Mouse (Mus musculus): ENCODE data around the gene Gm20388. TPM values are rescaled to one million over a fixed set of nuclear protein-coding genes. Genes with fewer than 3 reads are reported as not detected.

Gm20388 gene
- polyA plus RNA-seq, 1 experiment from 2014 or later = not detected

DNA sequence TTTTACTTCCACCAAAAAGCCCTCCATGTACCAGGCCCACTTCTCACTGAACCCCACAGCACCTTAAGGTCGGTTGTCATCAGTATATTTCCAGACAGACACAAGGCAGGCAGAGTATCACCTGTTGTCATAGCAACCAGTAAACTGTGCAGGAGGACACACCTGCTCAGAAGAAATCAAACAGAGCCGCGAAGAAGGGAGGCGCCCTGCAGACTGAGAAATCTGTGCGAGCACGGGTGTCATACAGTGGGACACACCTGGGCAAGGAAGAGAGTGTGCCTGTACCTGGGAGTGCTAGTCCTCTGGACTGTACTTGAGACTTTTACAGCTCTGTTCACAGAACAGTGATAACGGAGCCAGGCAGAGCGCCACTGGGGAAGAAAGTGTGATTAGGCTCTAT, 3798.1 kb downstream of the Gm20388 start:
- no peaks in the 10 kb centered on the region for H3K36me3 ChIP-seq (ENCODE audit: control insufficient read depth, insufficient read depth)

GRCm38 (mm10) chr8:123710335-123710734, 3799.7 kb downstream of the Gm20388 start:
- ATAC-seq = no peak
- no peak for TF ChIP-seq CTCF (IDR thresholded peaks at IDR 0.05; ENCODE audit: low read depth)
- 84% methylated on average over 5 of the region's 5 CpGs for WGBS
- Histone ChIP-seq H3K4me2 (replicated peaks; ENCODE audit: low read depth) (no peak overlapping the region), H3K27me3 (replicated peaks; ENCODE audit: control insufficient read depth, insufficient read depth, low read length) (no peaks in the 10 kb centered on the region), H3K9ac (ENCODE audit: low read depth, low read length) (no peak overlapping the region), H3K9me3 (ENCODE audit: control insufficient read depth) (no peaks in the 10 kb centered on the region), H3K4me3 (ENCODE audit: low read depth, low read length) (no peak overlapping the region), H3K36me3 (ENCODE audit: control insufficient read depth, insufficient read depth) (no peaks in the 10 kb centered on the region), H3K27ac (ENCODE audit: low read depth, low read length) (no peak overlapping the region), H3K4me1 (replicated peaks; ENCODE audit: control insufficient read depth, insufficient read depth, low read length) (peaks cover 10% of the 10 kb centered on the region)

More for the DNA sequence above, 3798.1 kb downstream of the Gm20388 start:
- Histone ChIP-seq H3K9ac (ENCODE audit: low read depth, low read length) (no peak overlapping the region), H3K4me1 (replicated peaks; ENCODE audit: control insufficient read depth, insufficient read depth, low read length) (peaks cover 10% of the 10 kb centered on the region), H3K27me3 (replicated peaks; ENCODE audit: control insufficient read depth, insufficient read depth, low read length) (no peaks in the 10 kb centered on the region), H3K9me3 (ENCODE audit: control insufficient read depth) (no peaks in the 10 kb centered on the region), H3K4me2 (replicated peaks; ENCODE audit: low read depth) (no peak overlapping the region), H3K27ac (ENCODE audit: low read depth, low read length) (peak overlapping the region; percentile 22), H3K4me3 (ENCODE audit: low read depth, low read length) (no peak overlapping the region)
- WGBS = 29% methylated on average over 8 of the region's 8 CpGs
- TF ChIP-seq CTCF (IDR thresholded peaks at IDR 0.05; ENCODE audit: low read depth) = peak; percentile 29
- ATAC-seq = peak; percentile 98

GRCm38 (mm10) chr8:123714451-123714850, 3803.8 kb downstream of the Gm20388 start:
- WGBS = 84% methylated on average over 5 of the region's 5 CpGs
- H3K27ac ChIP-seq (ENCODE audit: low read depth, low read length) = no peak overlapping the region
- no peak overlapping the region for H3K4me2 ChIP-seq (replicated peaks; ENCODE audit: low read depth)
- H3K36me3 ChIP-seq (ENCODE audit: control insufficient read depth, insufficient read depth) = no peaks in the 10 kb centered on the region
- no peak overlapping the region for H3K4me3 ChIP-seq (ENCODE audit: low read depth, low read length)
- H3K4me1 ChIP-seq (replicated peaks; ENCODE audit: control insufficient read depth, insufficient read depth, low read length) = peaks cover 11% of the 10 kb centered on the region
- H3K9ac ChIP-seq (ENCODE audit: low read depth, low read length) = no peak overlapping the region
- H3K9me3 ChIP-seq (ENCODE audit: control insufficient read depth) = no peaks in the 10 kb centered on the region
- no peak for ATAC-seq
- no peak for TF ChIP-seq CTCF (IDR thresholded peaks at IDR 0.05; ENCODE audit: low read depth)
- no peaks in the 10 kb centered on the region for H3K27me3 ChIP-seq (replicated peaks; ENCODE audit: control insufficient read depth, insufficient read depth, low read length)

DNA sequence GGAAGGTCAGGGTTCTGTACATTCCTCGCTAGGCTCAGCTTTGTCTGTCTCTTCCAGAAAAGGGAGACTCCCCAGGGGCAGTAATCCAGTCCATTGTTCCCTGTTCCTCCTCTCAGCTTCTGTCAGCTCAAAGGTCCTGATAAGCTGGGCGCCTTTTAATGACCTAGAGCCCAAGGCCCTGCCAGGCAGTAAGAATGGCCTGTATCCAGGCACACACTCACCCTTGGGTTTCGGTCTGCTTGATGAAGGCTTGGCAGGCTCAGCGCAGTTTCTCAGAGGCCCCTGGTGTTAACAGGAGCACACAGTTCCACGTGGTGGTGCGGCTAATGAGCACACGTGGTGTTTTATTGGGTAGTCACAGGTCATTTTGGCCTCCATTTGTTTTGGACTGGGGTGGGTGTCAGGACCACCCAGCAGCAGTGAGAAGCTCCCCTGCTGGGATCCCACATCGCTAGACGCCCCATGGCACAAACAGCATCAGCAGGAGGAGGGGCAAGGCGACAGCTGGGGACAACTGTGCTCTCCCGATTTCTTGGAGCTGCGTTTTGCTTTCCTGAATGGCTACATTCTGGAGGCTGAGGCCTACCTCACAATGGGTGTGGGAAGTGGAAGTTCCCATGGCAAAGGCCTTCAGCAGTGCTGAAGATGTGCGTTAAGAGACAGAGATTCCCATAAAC, 3805.4 kb downstream of the Gm20388 start:
- H3K4me3 ChIP-seq (ENCODE audit: low read depth, low read length) = no peak overlapping the region
- no peaks in the 10 kb centered on the region for H3K36me3 ChIP-seq (ENCODE audit: control insufficient read depth, insufficient read depth)
- no peak for TF ChIP-seq CTCF (IDR thresholded peaks at IDR 0.05; ENCODE audit: low read depth)
- H3K9me3 ChIP-seq (ENCODE audit: control insufficient read depth) = no peaks in the 10 kb centered on the region
- ATAC-seq = peak; percentile 77
- H3K4me2 ChIP-seq (replicated peaks; ENCODE audit: low read depth) = no peak overlapping the region
- peaks cover 16% of the 10 kb centered on the region for H3K4me1 ChIP-seq (replicated peaks; ENCODE audit: control insufficient read depth, insufficient read depth, low read length)
- H3K27me3 ChIP-seq (replicated peaks; ENCODE audit: control insufficient read depth, insufficient read depth, low read length) = no peaks in the 10 kb centered on the region
- WGBS = 36% methylated on average over 13 of the region's 13 CpGs
- H3K9ac ChIP-seq (ENCODE audit: low read depth, low read length) = no peak overlapping the region
- peak overlapping the region; percentile 81 for H3K27ac ChIP-seq (ENCODE audit: low read depth, low read length)

GRCm38 (mm10) chr8:123717104-123717503, 3806.5 kb downstream of the Gm20388 start:
- WGBS = 39% methylated on average over 2 of the region's 2 CpGs
- Histone ChIP-seq H3K9me3 (ENCODE audit: control insufficient read depth) (no peaks in the 10 kb centered on the region), H3K27ac (ENCODE audit: low read depth, low read length) (peak overlapping the region; percentile 81), H3K27me3 (replicated peaks; ENCODE audit: control insufficient read depth, insufficient read depth, low read length) (no peaks in the 10 kb centered on the region), H3K4me1 (replicated peaks; ENCODE audit: control insufficient read depth, insufficient read depth, low read length) (peaks cover 18% of the 10 kb centered on the region), H3K4me3 (ENCODE audit: low read depth, low read length) (no peak overlapping the region), H3K9ac (ENCODE audit: low read depth, low read length) (no peak overlapping the region), H3K36me3 (ENCODE audit: control insufficient read depth, insufficient read depth) (no peaks in the 10 kb centered on the region), H3K4me2 (replicated peaks; ENCODE audit: low read depth) (no peak overlapping the region)
- no peak for ATAC-seq
- TF ChIP-seq CTCF (IDR thresholded peaks at IDR 0.05; ENCODE audit: low read depth) = no peak

- no peak for TF ChIP-seq CTCF (IDR thresholded peaks at IDR 0.05; ENCODE audit: low read depth)
- Histone ChIP-seq H3K4me3 (ENCODE audit: low read depth, low read length) (no peak overlapping the region), H3K27ac (ENCODE audit: low read depth, low read length) (peak overlapping the region; percentile 81), H3K4me1 (replicated peaks; ENCODE audit: control insufficient read depth, insufficient read depth, low read length) (peaks cover 18% of the 10 kb centered on the region), H3K36me3 (ENCODE audit: control insufficient read depth, insufficient read depth) (no peaks in the 10 kb centered on the region), H3K27me3 (replicated peaks; ENCODE audit: control insufficient read depth, insufficient read depth, low read length) (no peaks in the 10 kb centered on the region), H3K4me2 (replicated peaks; ENCODE audit: low read depth) (no peak overlapping the region), H3K9ac (ENCODE audit: low read depth, low read length) (peak overlapping the region; percentile 34), H3K9me3 (ENCODE audit: control insufficient read depth) (no peaks in the 10 kb centered on the region)
- peak; percentile 46; the same call in 1 of the 2 replicates for ATAC-seq
- 68% methylated on average over 15 of the region's 15 CpGs for WGBS
Measured at GRCm38 (mm10) chr8:123717516-123718490, 3807.2 kb downstream of the Gm20388 start.
